Mouse (Mus musculus): ENCODE data around the gene Kng2. TPM values are rescaled to one million over a fixed set of nuclear protein-coding genes. Genes with fewer than 3 reads are reported as not detected.
"Not testable (repeated sequence)": the region's sequence is repeated elsewhere in the genome, so short reads cannot be mapped to it uniquely, and the experiment has no call there.

The Kng2 gene
- polyA plus RNA-seq (2015; fragmentation: Nextera tagmentation; extraction: Ambion mirVana) = not detected in 2 replicates

DNA sequence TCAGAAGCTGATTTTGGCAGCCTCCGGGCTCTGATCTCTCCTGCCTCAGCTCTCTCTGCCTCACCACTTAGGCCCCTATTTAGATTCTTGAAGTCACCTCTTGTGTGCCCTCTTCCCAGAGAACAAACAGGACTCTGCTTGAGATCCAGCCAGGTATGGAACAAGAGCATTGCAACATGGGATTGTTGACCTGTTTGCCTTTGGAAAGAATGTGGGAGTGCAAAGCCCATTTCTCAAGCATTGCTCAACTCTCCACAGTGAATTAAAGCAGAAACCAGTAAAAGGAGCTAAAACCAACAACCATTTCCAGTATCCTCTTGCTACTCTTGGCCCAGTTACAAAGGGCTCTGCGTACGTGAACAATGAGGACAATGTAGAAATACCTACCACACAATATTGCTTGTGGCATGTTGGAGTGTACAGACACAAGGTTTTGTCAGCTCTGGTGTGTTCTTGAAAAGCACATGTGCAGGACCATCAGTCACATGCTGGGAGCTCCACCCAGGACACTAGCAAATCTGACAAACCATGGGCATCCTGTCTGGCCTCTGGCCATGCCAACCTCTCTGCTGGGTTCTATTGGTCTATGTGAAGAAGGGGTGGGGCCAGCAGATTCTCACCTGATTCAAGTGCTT lies at the start of gene Kng2:
Gene Kng2 (minus strand): TSS at position 517 of the 635 bp plus-strand sequence.
- H3K4me1 ChIP-seq (ENCODE audit: control insufficient read depth, insufficient read depth, low read length); H3K9me3 ChIP-seq (replicated peaks; ENCODE audit: control insufficient read depth, low read length, poor library complexity, severe bottlenecking); H3K27ac ChIP-seq (ENCODE audit: low read length); ATAC-seq; H3K36me3 ChIP-seq (ENCODE audit: control insufficient read depth, insufficient read depth, low read length); H3K4me3 ChIP-seq (ENCODE audit: low read depth, low read length); H3K9ac ChIP-seq (ENCODE audit: low read depth, low read length); H3K27me3 ChIP-seq (ENCODE audit: control insufficient read depth, insufficient read depth, low read depth, low read length); H3K4me2 ChIP-seq (ENCODE audit: low read length): not testable (repeated sequence)
- WGBS = 83% methylated on average over 3 of the region's 3 CpGs

DNA sequence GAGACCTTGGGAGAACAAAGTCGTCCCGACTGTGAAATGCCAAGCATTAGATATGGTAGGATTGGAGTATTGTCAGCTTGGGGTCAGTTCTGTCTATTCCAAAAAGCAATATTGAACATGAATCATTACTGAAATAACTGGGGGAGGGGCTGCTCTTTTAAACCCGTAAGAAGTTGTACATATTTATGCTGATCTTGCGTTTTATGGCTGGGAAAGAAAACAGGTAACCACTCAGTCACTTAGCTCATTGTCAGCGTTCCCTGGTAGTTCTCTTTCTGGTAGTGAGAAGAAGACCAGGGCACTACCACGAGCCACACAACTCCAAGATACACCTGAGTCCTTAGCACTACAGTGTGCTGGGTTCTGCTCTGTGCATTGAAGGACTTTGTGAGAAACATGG lies 48.2 kb upstream of the Kng2 start:
- 88% methylated on average over 6 of the region's 6 CpGs for WGBS
- H3K4me3 ChIP-seq (ENCODE audit: low read depth, low read length); H3K27ac ChIP-seq (ENCODE audit: low read length); H3K9ac ChIP-seq (ENCODE audit: low read depth, low read length); H3K36me3 ChIP-seq (ENCODE audit: control insufficient read depth, insufficient read depth, low read length); ATAC-seq; H3K4me2 ChIP-seq (ENCODE audit: low read length); H3K9me3 ChIP-seq (replicated peaks; ENCODE audit: control insufficient read depth, low read length, poor library complexity, severe bottlenecking); H3K27me3 ChIP-seq (ENCODE audit: control insufficient read depth, insufficient read depth, low read depth, low read length); H3K4me1 ChIP-seq (ENCODE audit: control insufficient read depth, insufficient read depth, low read length): not testable (repeated sequence)

- 79% methylated on average over 5 of the region's 5 CpGs for WGBS
- not testable (repeated sequence) for H3K27me3 ChIP-seq (ENCODE audit: control insufficient read depth, insufficient read depth, low read depth, low read length); H3K4me2 ChIP-seq (ENCODE audit: low read length)
Measured at GRCm38 (mm10) chr16:23060781-23061325, 31.6 kb upstream of the Kng2 start.

DNA sequence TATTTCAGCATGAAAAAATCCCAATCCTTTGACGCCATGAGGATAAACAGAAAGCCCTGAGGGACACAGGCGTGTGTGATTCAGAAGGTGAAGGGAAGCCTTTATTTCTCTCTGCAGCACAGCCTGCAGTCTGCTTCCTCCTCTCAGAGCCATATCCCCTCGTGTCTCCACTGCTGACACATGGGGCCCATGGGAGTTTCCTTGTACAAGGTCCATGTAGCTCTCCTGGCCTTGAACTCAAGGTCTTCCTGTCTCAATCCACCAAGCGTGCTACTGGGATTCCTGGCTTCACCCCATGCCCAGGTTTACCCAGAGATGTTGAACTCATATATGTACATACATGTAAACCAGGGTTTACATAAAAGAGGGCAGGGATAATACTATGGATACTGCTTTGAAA lies 30.3 kb upstream of the Kng2 start:
- H3K27me3 ChIP-seq (ENCODE audit: control insufficient read depth, insufficient read depth, low read depth, low read length); H3K27ac ChIP-seq (ENCODE audit: low read length); H3K4me1 ChIP-seq (ENCODE audit: control insufficient read depth, insufficient read depth, low read length); H3K4me2 ChIP-seq (ENCODE audit: low read length); ATAC-seq; H3K9me3 ChIP-seq (replicated peaks; ENCODE audit: control insufficient read depth, low read length, poor library complexity, severe bottlenecking); H3K36me3 ChIP-seq (ENCODE audit: control insufficient read depth, insufficient read depth, low read length); H3K9ac ChIP-seq (ENCODE audit: low read depth, low read length); H3K4me3 ChIP-seq (ENCODE audit: low read depth, low read length): not testable (repeated sequence)
- WGBS = 67% methylated on average over 4 of the region's 4 CpGs

More at GRCm38 (mm10) chr16:23060781-23061325, 31.6 kb upstream of the Kng2 start:
- H3K27ac ChIP-seq (ENCODE audit: low read length); H3K9me3 ChIP-seq (replicated peaks; ENCODE audit: control insufficient read depth, low read length, poor library complexity, severe bottlenecking); H3K4me3 ChIP-seq (ENCODE audit: low read depth, low read length); ATAC-seq; H3K4me1 ChIP-seq (ENCODE audit: control insufficient read depth, insufficient read depth, low read length); H3K36me3 ChIP-seq (ENCODE audit: control insufficient read depth, insufficient read depth, low read length); H3K9ac ChIP-seq (ENCODE audit: low read depth, low read length): not testable (repeated sequence)

GRCm38 (mm10) chr16:23057668-23058447 lies 28.6 kb upstream of the Kng2 start, which contains the start of gene Kng1:
Kng1 (plus strand) TSS chr16:23057865.
- not testable (repeated sequence) for H3K9ac ChIP-seq (ENCODE audit: low read depth, low read length); H3K27me3 ChIP-seq (ENCODE audit: control insufficient read depth, insufficient read depth, low read depth, low read length); H3K27ac ChIP-seq (ENCODE audit: low read length); H3K4me2 ChIP-seq (ENCODE audit: low read length); H3K9me3 ChIP-seq (replicated peaks; ENCODE audit: control insufficient read depth, low read length, poor library complexity, severe bottlenecking); ATAC-seq; H3K36me3 ChIP-seq (ENCODE audit: control insufficient read depth, insufficient read depth, low read length); H3K4me1 ChIP-seq (ENCODE audit: control insufficient read depth, insufficient read depth, low read length); H3K4me3 ChIP-seq (ENCODE audit: low read depth, low read length)
- WGBS = 83% methylated on average over 1 of the region's 1 CpGs

- Histone ChIP-seq H3K36me3 (ENCODE audit: control insufficient read depth, insufficient read depth, low read length) (no peaks in the 10 kb centered on the region), H3K4me1 (ENCODE audit: control insufficient read depth, insufficient read depth, low read length) (no peaks in the 10 kb centered on the region), H3K27me3 (ENCODE audit: control insufficient read depth, insufficient read depth, low read depth, low read length) (no peaks in the 10 kb centered on the region), H3K27ac (ENCODE audit: low read length) (no peak overlapping the region), H3K9me3 (replicated peaks; ENCODE audit: control insufficient read depth, low read length, poor library complexity, severe bottlenecking) (no peaks in the 10 kb centered on the region), H3K4me3 (ENCODE audit: low read depth, low read length) (no peak overlapping the region), H3K9ac (ENCODE audit: low read depth, low read length) (no peak overlapping the region), H3K4me2 (ENCODE audit: low read length) (no peak overlapping the region)
- ATAC-seq = no peak
- WGBS = 66% methylated on average over 5 of the region's 5 CpGs
Measured at GRCm38 (mm10) chr16:23046319-23046718, 17.0 kb upstream of the Kng2 start.

- 58% methylated on average over 4 of the region's 4 CpGs for WGBS
- Histone ChIP-seq H3K27me3 (ENCODE audit: control insufficient read depth, insufficient read depth, low read depth, low read length) (no peaks in the 10 kb centered on the region), H3K36me3 (ENCODE audit: control insufficient read depth, insufficient read depth, low read length) (no peaks in the 10 kb centered on the region), H3K4me1 (ENCODE audit: control insufficient read depth, insufficient read depth, low read length) (no peaks in the 10 kb centered on the region), H3K4me2 (ENCODE audit: low read length) (no peak overlapping the region), H3K27ac (ENCODE audit: low read length) (no peak overlapping the region), H3K4me3 (ENCODE audit: low read depth, low read length) (no peak overlapping the region), H3K9me3 (replicated peaks; ENCODE audit: control insufficient read depth, low read length, poor library complexity, severe bottlenecking) (no peaks in the 10 kb centered on the region), H3K9ac (ENCODE audit: low read depth, low read length) (no peak overlapping the region)
- ATAC-seq = no peak
Measured at GRCm38 (mm10) chr16:23040876-23041275, 11.6 kb upstream of the Kng2 start.

GRCm38 (mm10) chr16:23039281-23039680 lies 10.0 kb upstream of the Kng2 start:
- H3K4me2 ChIP-seq (ENCODE audit: low read length) = no peak overlapping the region
- no peak for ATAC-seq
- WGBS = 84% methylated on average over 4 of the region's 4 CpGs

DNA sequence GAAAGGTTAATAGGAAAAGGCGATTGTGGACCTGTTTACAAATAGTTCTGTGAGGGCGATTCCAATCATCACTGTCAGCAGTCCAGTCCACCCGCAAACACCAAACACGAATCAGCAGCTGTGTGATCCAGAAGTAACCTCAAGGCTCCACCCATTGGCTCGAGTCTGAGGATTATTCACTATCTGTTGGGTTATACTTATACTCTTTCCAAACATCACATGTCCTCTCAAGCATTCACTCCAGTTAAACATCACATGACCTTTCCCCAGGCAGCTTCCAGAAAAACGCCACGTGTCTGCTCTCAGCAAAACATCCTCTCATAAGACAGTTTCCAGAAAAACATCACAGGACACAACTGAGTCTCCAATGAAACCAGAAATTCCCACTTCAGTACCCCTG lies 8.5 kb upstream of the Kng2 start:
- Histone ChIP-seq H3K27ac (ENCODE audit: low read length) (no peak overlapping the region), H3K4me3 (ENCODE audit: low read depth, low read length) (no peak overlapping the region), H3K4me1 (ENCODE audit: control insufficient read depth, insufficient read depth, low read length) (no peaks in the 10 kb centered on the region), H3K9ac (ENCODE audit: low read depth, low read length) (no peak overlapping the region), H3K9me3 (replicated peaks; ENCODE audit: control insufficient read depth, low read length, poor library complexity, severe bottlenecking) (no peaks in the 10 kb centered on the region), H3K36me3 (ENCODE audit: control insufficient read depth, insufficient read depth, low read length) (no peaks in the 10 kb centered on the region), H3K4me2 (ENCODE audit: low read length) (no peak overlapping the region), H3K27me3 (ENCODE audit: control insufficient read depth, insufficient read depth, low read depth, low read length) (no peaks in the 10 kb centered on the region)
- 83% methylated on average over 7 of the region's 7 CpGs for WGBS
- no peak for ATAC-seq

More at GRCm38 (mm10) chr16:23039281-23039680, 10.0 kb upstream of the Kng2 start:
- H3K9ac ChIP-seq (ENCODE audit: low read depth, low read length) = no peak overlapping the region
- no peaks in the 10 kb centered on the region for H3K9me3 ChIP-seq (replicated peaks; ENCODE audit: control insufficient read depth, low read length, poor library complexity, severe bottlenecking)
- H3K4me3 ChIP-seq (ENCODE audit: low read depth, low read length) = no peak overlapping the region
- no peak overlapping the region for H3K27ac ChIP-seq (ENCODE audit: low read length)
- no peaks in the 10 kb centered on the region for H3K27me3 ChIP-seq (ENCODE audit: control insufficient read depth, insufficient read depth, low read depth, low read length)
- H3K36me3 ChIP-seq (ENCODE audit: control insufficient read depth, insufficient read depth, low read length) = no peaks in the 10 kb centered on the region
- no peaks in the 10 kb centered on the region for H3K4me1 ChIP-seq (ENCODE audit: control insufficient read depth, insufficient read depth, low read length)
